Mouse (Mus musculus) CH12.LX (cell line): ENCODE data around the gene Oosp2. TPM values are rescaled to one million over a fixed set of nuclear protein-coding genes. Genes with fewer than 3 reads are reported as not detected.

Experiments
- DNase-seq: peaks from one replicate; pipeline ENCODE4 v3.0.0-alpha.2; 2013; ENCODE audit errors: extremely low read depth
- H3K27ac ChIP-seq: 2 replicates; pipeline ENCODE4 v1.5.1; 2012; ENCODE audit warnings: low read depth, mild to moderate bottlenecking, control low read depth, moderate library complexity; ENCODE audit not compliant: insufficient read depth
- H3K27me3 ChIP-seq: replicated peaks from 2 replicates; pipeline ENCODE3; 2012; ENCODE audit warnings: inconsistent platforms
- H3K36me3 ChIP-seq, 2 experiments: replicated peaks in 1 of 2; 2 replicates each; pipeline versions ENCODE3 to v1.6.1; 2012; ENCODE audit warnings: inconsistent platforms in 1 of 2, low read length in 1 of 2, mild to moderate bottlenecking in 1 of 2, mixed read lengths in 1 of 2, moderate library complexity in 1 of 2; ENCODE audit not compliant: control insufficient read depth in 1 of 2, insufficient read depth in 1 of 2
- H3K4me1 ChIP-seq, 2 experiments: 2 replicates each; pipeline ENCODE4 v1.6.1; 2012; ENCODE audit warnings: inconsistent platforms in 1 of 2, moderate library complexity in 1 of 2; ENCODE audit not compliant: insufficient read depth in 2 of 2, control insufficient read depth in 1 of 2
- H3K4me2 ChIP-seq: 2 replicates; pipeline ENCODE4 v1.6.1; 2012; ENCODE audit warnings: low read depth, mild to moderate bottlenecking, control low read depth; ENCODE audit not compliant: poor library complexity, insufficient read depth, severe bottlenecking
- H3K4me3 ChIP-seq, 3 experiments: fragments of 150-350 bp in 1 of 3; sonication (generic) in 1 of 3; replicated peaks in 1 of 3; 2 replicates each; pipeline versions ENCODE3 to v1.5.1; 2011 to 2012; ENCODE audit warnings: low read depth in 2 of 3, low read length in 2 of 3, mild to moderate bottlenecking in 2 of 3, moderate library complexity in 2 of 3, control low read depth in 1 of 3, improper control_type of control experiment in 1 of 3, inconsistent platforms in 1 of 3, mixed read lengths in 1 of 3; ENCODE audit not compliant: poor library complexity in 1 of 3
- H3K79me2 ChIP-seq: replicated peaks from 2 replicates; pipeline ENCODE4 v1.6.1; 2012; ENCODE audit warnings: mild to moderate bottlenecking, moderate library complexity; ENCODE audit not compliant: control insufficient read depth, poor library complexity, insufficient read depth, severe bottlenecking; ENCODE audit errors: extremely low read depth
- H3K9ac ChIP-seq: 2 replicates; pipeline ENCODE4 v1.6.1; 2012; ENCODE audit warnings: low read depth, mild to moderate bottlenecking, control low read depth, moderate library complexity; ENCODE audit not compliant: insufficient read depth
- H3K9me3 ChIP-seq: replicated peaks from 2 replicates; pipeline ENCODE3; 2012; ENCODE audit warnings: low read length, inconsistent platforms, mixed read lengths
- BHLHE40 ChIP-seq: IDR thresholded peaks from 2 replicates; pipeline ENCODE4 v1.6.1; 2011; ENCODE audit warnings: mild to moderate bottlenecking, low read depth, low read length, improper control_type of control experiment
- CHD1 ChIP-seq: IDR thresholded peaks from 2 replicates; pipeline ENCODE4 v1.6.1; 2012; ENCODE audit warnings: low read depth, low read length, improper control_type of control experiment, inconsistent platforms
- CHD2 ChIP-seq: IDR thresholded peaks from 2 replicates; pipeline ENCODE4 v1.6.1; 2011; ENCODE audit warnings: low read length, improper control_type of control experiment
- CTCF ChIP-seq, 2 experiments: IDR thresholded peaks in 1 of 2; conservative IDR thresholded peaks in 1 of 2; 2 replicates each; pipeline ENCODE4 v1.5.1; 2011 to 2012; ENCODE audit warnings: low read depth in 2 of 2, low read length in 2 of 2, improper control_type of control experiment in 1 of 2, inconsistent platforms in 1 of 2, mild to moderate bottlenecking in 1 of 2, moderate library complexity in 1 of 2
- E2F4 ChIP-seq: IDR thresholded peaks from 2 replicates; pipeline ENCODE4 v1.6.1; 2011; ENCODE audit warnings: low read depth, low read length, improper control_type of control experiment; ENCODE audit not compliant: insufficient replicate concordance
- ELF1 ChIP-seq: IDR thresholded peaks from 2 replicates; pipeline ENCODE4 v1.6.1; 2014; ENCODE audit warnings: low read depth, mild to moderate bottlenecking, inconsistent platforms, low read length, improper control_type of control experiment
- EP300 ChIP-seq: IDR thresholded peaks from 2 replicates; pipeline ENCODE4 v1.6.1; 2011; ENCODE audit warnings: low read length, improper control_type of control experiment
- ETS1 ChIP-seq: conservative IDR thresholded peaks from 2 replicates; pipeline ENCODE4 v1.6.1; 2012; ENCODE audit warnings: low read depth, mild to moderate bottlenecking, inconsistent platforms, low read length, improper control_type of control experiment, moderate library complexity
- HCFC1 ChIP-seq: IDR thresholded peaks from 2 replicates; pipeline ENCODE4 v1.6.1; 2012; ENCODE audit warnings: low read depth, mild to moderate bottlenecking, inconsistent platforms, low read length, improper control_type of control experiment
- IRF4 ChIP-seq: IDR thresholded peaks from 2 replicates; pipeline ENCODE4 v1.6.1; 2014; ENCODE audit warnings: low read depth, mild to moderate bottlenecking, inconsistent platforms, low read length, improper control_type of control experiment
- JUN ChIP-seq: IDR thresholded peaks from 2 replicates; pipeline ENCODE4 v1.6.1; 2011; ENCODE audit warnings: low read depth, mild to moderate bottlenecking, low read length, improper control_type of control experiment, moderate library complexity; ENCODE audit not compliant: insufficient read depth
- JUND ChIP-seq: conservative IDR thresholded peaks from 2 replicates; pipeline ENCODE4 v1.6.1; 2011; ENCODE audit warnings: low read depth, low read length, improper control_type of control experiment
- MAFK ChIP-seq: IDR thresholded peaks from 2 replicates; pipeline ENCODE4 v1.6.1; 2011; ENCODE audit warnings: low read length, improper control_type of control experiment; ENCODE audit not compliant: insufficient replicate concordance
- MAX ChIP-seq: IDR thresholded peaks from 2 replicates; pipeline ENCODE4 v1.6.1; 2011; ENCODE audit warnings: low read length, improper control_type of control experiment
- MXI1 ChIP-seq: IDR thresholded peaks from 2 replicates; pipeline ENCODE4 v1.6.1; 2011; ENCODE audit warnings: mild to moderate bottlenecking, low read depth, low read length, improper control_type of control experiment
- MYC ChIP-seq: IDR thresholded peaks from 2 replicates; pipeline ENCODE4 v1.6.1; 2011; ENCODE audit warnings: low read depth, mild to moderate bottlenecking, improper control_type of control experiment, low read length
- NELFE ChIP-seq: IDR thresholded peaks from 2 replicates; pipeline ENCODE4 v1.6.1; 2011; ENCODE audit warnings: low read depth, low read length, improper control_type of control experiment
- NRF1 ChIP-seq: IDR thresholded peaks from 2 replicates; pipeline ENCODE4 v1.6.1; 2014; ENCODE audit warnings: low read depth, mild to moderate bottlenecking, inconsistent platforms, low read length, improper control_type of control experiment, moderate library complexity
- PAX5 ChIP-seq: IDR thresholded peaks from 2 replicates; pipeline ENCODE4 v1.6.1; 2012; ENCODE audit warnings: low read length, inconsistent platforms, mixed read lengths
- POLR2A ChIP-seq: IDR thresholded peaks from 2 replicates; pipeline ENCODE4 v1.6.1; 2011; ENCODE audit warnings: low read depth, mild to moderate bottlenecking, improper control_type of control experiment, low read length
- POLR2AphosphoS2 ChIP-seq: IDR thresholded peaks from 2 replicates; pipeline ENCODE4 v1.6.1; 2011; ENCODE audit warnings: low read depth, low read length, improper control_type of control experiment
- SMC3 ChIP-seq: IDR thresholded peaks from 2 replicates; pipeline ENCODE4 v1.6.1; 2011; ENCODE audit warnings: low read depth, low read length, improper control_type of control experiment
- TBP ChIP-seq: conservative IDR thresholded peaks from 2 replicates; pipeline ENCODE4 v1.6.1; 2011; ENCODE audit warnings: low read depth, low read length, improper control_type of control experiment
- TCF12 ChIP-seq: IDR thresholded peaks from 2 replicates; pipeline ENCODE4 v1.6.1; 2014; ENCODE audit warnings: low read depth, mild to moderate bottlenecking, inconsistent platforms, low read length, improper control_type of control experiment
- UBTF ChIP-seq: IDR thresholded peaks from 2 replicates; pipeline ENCODE4 v1.6.1; 2012; ENCODE audit warnings: low read depth, mild to moderate bottlenecking, inconsistent platforms, low read length, improper control_type of control experiment, moderate library complexity
- USF1 ChIP-seq: IDR thresholded peaks from 2 replicates; pipeline ENCODE4 v1.6.1; 2014; ENCODE audit warnings: low read depth, mild to moderate bottlenecking, inconsistent platforms, low read length, improper control_type of control experiment
- ZC3H11A ChIP-seq: IDR thresholded peaks from 2 replicates; pipeline ENCODE4 v1.6.1; 2012; ENCODE audit warnings: low read depth, mild to moderate bottlenecking, inconsistent platforms, low read length, improper control_type of control experiment
- ZKSCAN1 ChIP-seq: IDR thresholded peaks from 2 replicates; pipeline ENCODE4 v1.6.1; 2012; ENCODE audit warnings: low read depth, inconsistent platforms, low read length, improper control_type of control experiment, borderline replicate concordance
- ZMIZ1 ChIP-seq: IDR thresholded peaks from 2 replicates; pipeline ENCODE4 v1.6.1; 2012; ENCODE audit warnings: low read depth, mild to moderate bottlenecking, inconsistent platforms, low read length, improper control_type of control experiment
- ZNF384 ChIP-seq: IDR thresholded peaks from 2 replicates; pipeline ENCODE4 v1.6.1; 2012; ENCODE audit warnings: low read depth, low read length, improper control_type of control experiment, inconsistent platforms
- dilution Hi-C: fragments of 300-500 bp; cut with MboI; formaldehyde crosslinking; loops from 2 replicates; pipeline ENCODE4 v1.14.3; 2020; ENCODE audit warnings: low sequenced_read_pairs; ENCODE audit not compliant: extremely low pct_unique_long_range_greater_than_20kb, extremely low pct_ligation_motif_present
- in situ Hi-C: fragments of 300-500 bp; cut with MboI; formaldehyde crosslinking; loops from 3 replicates; pipeline ENCODE4 v1.14.3; 2019; ENCODE audit warnings: low sequenced_read_pairs, low pct_ligation_motif_present, low pct_unique_long_range_greater_than_20kb, mixed read lengths
- polyA plus RNA-seq: library from polyadenylated mRNA; unstranded; fragments of >175 nt; gene quantifications from 2 replicates; pipeline ENCODE4 v1.2.1, GENCODE M21; 2012; ENCODE audit warnings: low read depth; ENCODE audit not compliant: insufficient read length
- total RNA-seq, 2 experiments: library from RNA; depleted of rRNA; stranded (reverse); fragments of 300-350 nt in 1 of 2; fragments of >200 nt in 1 of 2; gene quantifications; 2 replicates each; pipeline ENCODE4 v1.2.3; 2012 to 2014

The Oosp2 gene
- total and polyA plus RNA-seq, 3 experiments: 2.6 to 8.1 (median 5.2) TPM

DNA sequence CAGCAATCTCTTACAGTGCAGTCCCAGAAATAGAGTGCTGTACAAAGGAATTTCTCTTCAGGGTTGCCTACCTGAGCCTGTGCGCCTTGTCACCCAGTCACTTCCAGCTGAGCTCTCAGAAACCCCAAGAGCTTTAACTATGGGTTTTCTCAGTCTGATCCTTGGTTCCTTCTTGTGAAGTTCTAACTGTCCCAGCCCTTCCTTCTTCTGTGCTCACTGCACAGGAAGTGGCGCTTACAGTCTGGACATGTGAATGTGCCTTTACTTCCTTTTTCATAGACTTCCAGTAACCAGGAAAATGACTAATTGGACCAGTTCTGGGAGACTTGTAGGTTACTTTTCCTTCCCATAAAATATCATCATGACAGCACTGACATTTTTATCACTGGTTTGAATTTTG is 55.8 kb downstream of the Oosp2 start, which contains the start of gene Ms4a6d:
Ms4a6d (minus strand) TSS at position 247 of the 400 bp plus-strand sequence.
- in situ Hi-C loops: loop anchor here (5.0 to 25.0 kb wide), 5 partner anchors 163 to 567 kb away; partner anchors contain the start of gene Osbp
- dilution Hi-C loops: no loop called here
- TF ChIP-seq MYC: no peak
- TF ChIP-seq BHLHE40: no peak
- TF ChIP-seq PAX5: no peak
- no peak for TF ChIP-seq MAFK
- no peak for TF ChIP-seq SMC3
- no peak for TF ChIP-seq HCFC1
- TF ChIP-seq EP300: no peak
- no peak for TF ChIP-seq MAX
- TF ChIP-seq CHD1: no peak
- no peak for TF ChIP-seq TBP
- TF ChIP-seq ZMIZ1: no peak
- no peak within 1 kb of the TSS for H3K9ac ChIP-seq
- H3K9me3 ChIP-seq: no peaks in the 10 kb centered on the region
- H3K27me3 ChIP-seq: no peaks in the 10 kb centered on the region
- H3K27ac ChIP-seq: no peak within 1 kb of the TSS
- H3K4me3 ChIP-seq: no peak within 1 kb of the TSS
- DNase-seq: no peak
- no peaks in the 10 kb centered on the region for H3K36me3 ChIP-seq
- H3K79me2 ChIP-seq: no peaks in the 10 kb centered on the region
- H3K4me1 ChIP-seq: peaks cover 2 to 29% of the 10 kb centered on the region in 2 experiments; a peak in 3 of 4 replicates
- H3K4me2 ChIP-seq: no peak within 1 kb of the TSS

DNA sequence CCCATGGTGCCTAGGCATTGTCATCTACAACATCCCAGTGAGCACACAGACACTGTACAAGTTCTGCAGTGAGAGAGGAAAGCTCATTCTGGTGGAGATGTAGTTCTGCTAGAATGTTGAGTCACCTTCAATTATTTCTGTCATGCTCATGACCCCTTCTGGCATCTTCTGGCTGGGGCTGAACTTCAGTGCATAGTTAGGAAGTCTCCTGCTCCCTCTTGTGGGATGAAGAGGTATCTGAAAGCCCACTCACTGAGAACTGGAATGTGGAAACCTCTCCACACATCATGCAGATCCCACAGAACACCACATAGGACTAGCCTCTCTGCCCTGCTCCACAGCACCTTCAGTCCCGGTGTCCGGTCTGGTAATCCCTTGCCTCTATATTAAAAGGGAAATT is 58.3 kb downstream of the Oosp2 start:
- peak overlapping the region; percentile 63; the same call in 1 of the 2 replicates for H3K9ac ChIP-seq
- peak overlapping the region; percentile 95 for H3K4me2 ChIP-seq
- TF ChIP-seq EP300 (no peak), UBTF (no peak), NELFE (peak; percentile 57; the same call in 1 of the 2 replicates), POLR2AphosphoS2 (no peak), CTCF (conservative IDR thresholded peaks at IDR 0.05 in 1 of 2, IDR thresholded peaks at IDR 0.05 in 1 of 2; ENCODE audit: low read depth in 2 of 2, low read length in 2 of 2) (peak; percentile 61 to 100), E2F4 (no peak), BHLHE40 (no peak), CHD1 (no peak), ZMIZ1 (no peak), HCFC1 (no peak), USF1 (no peak), TCF12 (no peak), ZKSCAN1 (no peak), MAX (no peak), ETS1 (no peak), ZC3H11A (peak; percentile 99), ZNF384 (no peak), JUN (no peak), MAFK (peak; percentile 45; the same call in 1 of the 2 replicates), NRF1 (no peak), MXI1 (no peak), CHD2 (no peak), ELF1 (no peak), IRF4 (no peak; the same call in 1 of the 2 replicates), PAX5 (no peak), POLR2A (no peak), JUND (peak; percentile 37; the same call in 1 of the 2 replicates), SMC3 (peak; percentile 99)
- no peaks in the 10 kb centered on the region for H3K36me3 ChIP-seq
- H3K4me1 ChIP-seq: peaks cover 2 to 29% of the 10 kb centered on the region in 2 experiments; a peak in 3 of 4 replicates
- peak; percentile 81 for DNase-seq
- peak overlapping the region in 1 of 3 experiments; percentile 13 for H3K4me3 ChIP-seq
- H3K79me2 ChIP-seq: no peaks in the 10 kb centered on the region
- dilution Hi-C loops (no loop called here), in situ Hi-C loops (loop anchor here (5.0 to 25.0 kb wide), 4 partner anchors 250 to 565 kb away; partner anchors contain the start of gene Osbp)
- no peak overlapping the region for H3K27ac ChIP-seq
- no peaks in the 10 kb centered on the region for H3K27me3 ChIP-seq
- H3K9me3 ChIP-seq: no peaks in the 10 kb centered on the region
